Mouse (Mus musculus): ENCODE measurements at regions not wholly inside any gene's neighbourhood (a gene's known extent, or its start where the extent isn't known, plus 50 kb on each side); places are given as distances from the start of the nearest gene placed in this dataset.

GRCm38 (mm10) chr2:75350902-75351301 lies 308.2 kb upstream of the Hnrnpa3 start:
- H3K36me3 ChIP-seq (ENCODE audit: control insufficient read depth in 1 of 2, insufficient read depth in 2 of 2, low read length in 2 of 2): no peaks in the 10 kb centered on the region
- peaks cover 14 to 17% of the 10 kb centered on the region in 2 experiments for H3K27me3 ChIP-seq (ENCODE audit: control insufficient read depth in 1 of 2, insufficient read depth in 2 of 2, low read length in 2 of 2)
- no peak for TF ChIP-seq ZC3H11A (IDR thresholded peaks at IDR 0.05; ENCODE audit: low read depth, low read length)
- no peaks in the 10 kb centered on the region for H3K79me2 ChIP-seq (ENCODE audit: control insufficient read depth, insufficient read depth, low read length, poor library complexity)
- no peaks in the 10 kb centered on the region for H3K9me3 ChIP-seq (replicated peaks; ENCODE audit: insufficient read depth, low read length)
- H3K27ac ChIP-seq (ENCODE audit: control insufficient read depth, low read depth, low read length): no peak overlapping the region
- no peak overlapping the region for H3K4me3 ChIP-seq (ENCODE audit: control insufficient read depth in 1 of 2, insufficient read depth in 1 of 2, low read depth in 2 of 2, low read length in 2 of 2)
- H3K9ac ChIP-seq (ENCODE audit: control insufficient read depth, low read depth, low read length, poor library complexity, severe bottlenecking): no peak overlapping the region
- no peak for DNase-seq (ENCODE audit: low read depth, low spot score)
- H3K4me1 ChIP-seq (ENCODE audit: control insufficient read depth in 1 of 2, insufficient read depth in 2 of 2, low read length in 2 of 2): no peaks in the 10 kb centered on the region

GRCm38 (mm10) chr2:75351965-75352364 lies 307.1 kb upstream of the Hnrnpa3 start:
- H3K4me1 ChIP-seq (ENCODE audit: control insufficient read depth in 1 of 2, insufficient read depth in 2 of 2, low read length in 2 of 2): no peaks in the 10 kb centered on the region
- no peak for DNase-seq (ENCODE audit: low read depth, low spot score)
- TF ChIP-seq BHLHE40 (IDR thresholded peaks at IDR 0.05; ENCODE audit: borderline replicate concordance, low read depth, low read length): no peak
- TF ChIP-seq ZKSCAN1 (IDR thresholded peaks at IDR 0.05; ENCODE audit: low read depth, low read length): no peak
- TF ChIP-seq SIN3A (IDR thresholded peaks at IDR 0.05; ENCODE audit: low read length): no peak
- no peak for TF ChIP-seq NRF1 (IDR thresholded peaks at IDR 0.05; ENCODE audit: insufficient read depth, low read depth, low read length, poor library complexity, severe bottlenecking)
- TF ChIP-seq MXI1 (IDR thresholded peaks at IDR 0.05; ENCODE audit: low read depth, low read length): no peak
- no peak for TF ChIP-seq TCF12 (IDR thresholded peaks at IDR 0.05; ENCODE audit: low read depth, low read length)
- TF ChIP-seq CTCF (IDR thresholded peaks at IDR 0.05 in 2 of 3, conservative IDR thresholded peaks at IDR 0.05 in 1 of 3; ENCODE audit: control insufficient read depth in 1 of 3, insufficient read depth in 1 of 3, low read depth in 2 of 3, low read length in 3 of 3, poor library complexity in 1 of 3, severe bottlenecking in 1 of 3): no peak

GRCm38 (mm10) chr2:75352564-75352963 lies 306.5 kb upstream of the Hnrnpa3 start:
- H3K4me1 ChIP-seq (ENCODE audit: control insufficient read depth in 1 of 2, insufficient read depth in 2 of 2, low read length in 2 of 2): no peaks in the 10 kb centered on the region
- H3K4me3 ChIP-seq (ENCODE audit: control insufficient read depth in 1 of 2, insufficient read depth in 1 of 2, low read depth in 2 of 2, low read length in 2 of 2): no peak overlapping the region
- no peak for DNase-seq (ENCODE audit: low read depth, low spot score)
- H3K9me3 ChIP-seq (replicated peaks; ENCODE audit: insufficient read depth, low read length): no peaks in the 10 kb centered on the region
- peaks cover 14 to 17% of the 10 kb centered on the region in 2 experiments for H3K27me3 ChIP-seq (ENCODE audit: control insufficient read depth in 1 of 2, insufficient read depth in 2 of 2, low read length in 2 of 2)
- H3K36me3 ChIP-seq (ENCODE audit: control insufficient read depth in 1 of 2, insufficient read depth in 2 of 2, low read length in 2 of 2): no peaks in the 10 kb centered on the region
- TF ChIP-seq ZMIZ1 (IDR thresholded peaks at IDR 0.05; ENCODE audit: low read depth, low read length) (no peak), USF2 (IDR thresholded peaks at IDR 0.05; ENCODE audit: borderline replicate concordance in 1 of 2, insufficient read depth in 1 of 2, low read depth in 1 of 2, low read length in 2 of 2) (no peak), UBTF (IDR thresholded peaks at IDR 0.05; ENCODE audit: borderline replicate concordance, insufficient read depth, low read depth, low read length) (no peak), MEF2A (IDR thresholded peaks at IDR 0.05; ENCODE audit: extremely low read depth, insufficient replicate concordance, low read depth, low read length, poor library complexity, severe bottlenecking) (no peak), ZC3H11A (IDR thresholded peaks at IDR 0.05; ENCODE audit: low read depth, low read length) (no peak)
- H3K9ac ChIP-seq (ENCODE audit: control insufficient read depth, low read depth, low read length, poor library complexity, severe bottlenecking): no peak overlapping the region
- no peak overlapping the region for H3K27ac ChIP-seq (ENCODE audit: control insufficient read depth, low read depth, low read length)
- H3K79me2 ChIP-seq (ENCODE audit: control insufficient read depth, insufficient read depth, low read length, poor library complexity): no peaks in the 10 kb centered on the region

More at GRCm38 (mm10) chr2:75351965-75352364, 307.1 kb upstream of the Hnrnpa3 start:
- no peak overlapping the region for H3K27ac ChIP-seq (ENCODE audit: control insufficient read depth, low read depth, low read length)
- no peak overlapping the region for H3K4me3 ChIP-seq (ENCODE audit: control insufficient read depth in 1 of 2, insufficient read depth in 1 of 2, low read depth in 2 of 2, low read length in 2 of 2)
- H3K9ac ChIP-seq (ENCODE audit: control insufficient read depth, low read depth, low read length, poor library complexity, severe bottlenecking): no peak overlapping the region
- peaks cover 14 to 17% of the 10 kb centered on the region in 2 experiments for H3K27me3 ChIP-seq (ENCODE audit: control insufficient read depth in 1 of 2, insufficient read depth in 2 of 2, low read length in 2 of 2)
- H3K9me3 ChIP-seq (replicated peaks; ENCODE audit: insufficient read depth, low read length): no peaks in the 10 kb centered on the region
- H3K36me3 ChIP-seq (ENCODE audit: control insufficient read depth in 1 of 2, insufficient read depth in 2 of 2, low read length in 2 of 2): no peaks in the 10 kb centered on the region
- H3K79me2 ChIP-seq (ENCODE audit: control insufficient read depth, insufficient read depth, low read length, poor library complexity): no peaks in the 10 kb centered on the region

Data from MEL (cell line).